Mouse (Mus musculus) midbrain, embryonic 13.5 days (tissue): ENCODE results near the gene Dio1. TPM values are rescaled to one million over a fixed set of nuclear protein-coding genes. Genes with fewer than 3 reads are reported as not detected.

Experiments
- ATAC-seq: fragments of 200-750 bp; cut with Nextera tagmentation; 2 replicates; pipeline ENCODE4 v1.8.0; 2017; ENCODE audit warnings: mild to moderate bottlenecking, moderate TSS enrichment, moderate library complexity
- H3K27ac ChIP-seq: fragments of 300-500 bp; sonication (generic); 2 replicates; pipeline ENCODE4 v1.5.1; 2015; ENCODE audit warnings: inconsistent platforms, mild to moderate bottlenecking, moderate library complexity
- H3K27me3 ChIP-seq: fragments of 300-500 bp; sonication (generic); 2 replicates; pipeline ENCODE4 v1.6.1; 2015; ENCODE audit warnings: mild to moderate bottlenecking, inconsistent platforms
- H3K36me3 ChIP-seq: fragments of 300-500 bp; sonication (generic); 2 replicates; pipeline ENCODE4 v1.6.1; 2015; ENCODE audit warnings: mild to moderate bottlenecking, inconsistent platforms
- H3K4me1 ChIP-seq: fragments of 300-500 bp; sonication (generic); replicated peaks from 2 replicates; pipeline ENCODE4 v1.6.1; 2015; ENCODE audit warnings: inconsistent platforms
- H3K4me2 ChIP-seq: fragments of 300-500 bp; sonication (generic); replicated peaks from 2 replicates; pipeline ENCODE4 v1.6.1; 2015; ENCODE audit warnings: moderate library complexity, mild to moderate bottlenecking, inconsistent platforms
- H3K4me3 ChIP-seq: fragments of 300-500 bp; sonication (generic); replicated peaks from 2 replicates; pipeline ENCODE4 v1.5.1; 2015; ENCODE audit warnings: mild to moderate bottlenecking, inconsistent platforms
- H3K9ac ChIP-seq: fragments of 300-500 bp; sonication (generic); replicated peaks from 2 replicates; pipeline ENCODE4 v1.6.1; 2015; ENCODE audit warnings: mild to moderate bottlenecking, inconsistent platforms
- H3K9me3 ChIP-seq: fragments of 300-500 bp; sonication (generic); 2 replicates; pipeline ENCODE4 v1.6.1; 2016; ENCODE audit warnings: mild to moderate bottlenecking, inconsistent platforms
- WGBS: fragments of 180-500 bp; shearing (Covaris S2); methylation state at CpG from one replicate; pipeline ENCODE4 v1.1.7; 2015; 5-methylcytosine and 5-hydroxymethylcytosine counted together
- polyA plus RNA-seq: library from polyadenylated mRNA; unstranded; fragments of >200 nt; fragmentation: Nextera tagmentation; extraction: Ambion mirVana; gene quantifications from 2 replicates; pipeline ENCODE4 v1.2.1, GENCODE M21; 2015

Gene Dio1
- 0.13 TPM in 1 of 2 replicates, not detected in the other for polyA plus RNA-seq

DNA sequence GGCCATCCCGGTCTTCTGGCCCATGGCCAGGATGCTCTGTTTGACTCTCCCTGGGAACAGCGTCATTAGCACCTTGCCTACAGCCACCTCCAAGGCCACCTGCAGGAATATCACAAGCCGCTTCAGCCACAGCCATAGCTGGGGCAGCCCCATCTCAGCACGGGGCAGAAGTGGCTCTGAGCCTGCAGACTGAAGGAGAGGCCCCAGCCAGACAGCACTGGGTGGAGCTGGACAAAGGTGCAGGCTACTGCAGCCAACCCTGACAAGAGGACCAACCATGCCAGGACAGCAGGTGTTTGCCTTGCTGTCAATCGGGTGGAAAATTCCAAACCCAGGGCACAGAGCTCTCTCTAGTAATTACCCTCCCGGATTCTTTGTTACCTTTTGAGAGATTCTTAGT, at the start of gene Dio1:
TSS of gene Dio1 (minus strand) at position 204 of the 400 bp plus-strand sequence.
- no peaks in the 10 kb centered on the region for H3K4me1 ChIP-seq

DNA sequence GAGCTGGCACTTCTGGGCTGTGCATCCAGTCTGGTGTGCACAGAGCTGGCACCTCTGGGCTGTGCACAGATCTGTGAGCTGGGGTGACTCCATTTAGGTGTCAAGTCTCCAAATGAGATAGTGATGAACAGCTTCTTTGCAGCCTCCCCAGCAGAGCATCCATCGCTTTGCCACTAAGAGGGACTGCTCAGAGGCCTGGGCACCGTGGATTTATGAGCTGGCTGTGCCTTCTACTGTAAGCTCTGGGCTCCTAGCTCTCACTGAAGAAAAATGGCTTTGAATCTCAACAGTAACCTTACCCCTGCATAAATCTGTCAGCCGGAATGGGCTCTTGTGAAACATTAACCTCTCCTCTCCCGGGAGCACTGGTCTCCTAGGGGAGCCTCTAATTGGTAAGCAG, 47.6 kb upstream of the Dio1 start:
- Histone ChIP-seq H3K9me3 (no peaks in the 10 kb centered on the region), H3K9ac (no peak overlapping the region), H3K4me2 (no peak overlapping the region), H3K4me3 (no peak overlapping the region), H3K27ac (no peak overlapping the region), H3K4me1 (no peaks in the 10 kb centered on the region), H3K36me3 (peaks cover 24% of the 10 kb centered on the region), H3K27me3 (no peaks in the 10 kb centered on the region)
- ATAC-seq: no peak
- WGBS: 69% methylated on average over 4 of the region's 4 CpGs

More for the DNA sequence above, at the start of gene Dio1:
- Histone ChIP-seq H3K27ac (no peak within 1 kb of the TSS), H3K4me3 (no peak within 1 kb of the TSS), H3K9ac (no peak within 1 kb of the TSS), H3K4me2 (no peak within 1 kb of the TSS), H3K27me3 (no peaks in the 10 kb centered on the region), H3K9me3 (no peaks in the 10 kb centered on the region), H3K36me3 (no peaks in the 10 kb centered on the region)
- ATAC-seq: no peak
- 77% methylated on average over 6 of the region's 6 CpGs for WGBS

DNA sequence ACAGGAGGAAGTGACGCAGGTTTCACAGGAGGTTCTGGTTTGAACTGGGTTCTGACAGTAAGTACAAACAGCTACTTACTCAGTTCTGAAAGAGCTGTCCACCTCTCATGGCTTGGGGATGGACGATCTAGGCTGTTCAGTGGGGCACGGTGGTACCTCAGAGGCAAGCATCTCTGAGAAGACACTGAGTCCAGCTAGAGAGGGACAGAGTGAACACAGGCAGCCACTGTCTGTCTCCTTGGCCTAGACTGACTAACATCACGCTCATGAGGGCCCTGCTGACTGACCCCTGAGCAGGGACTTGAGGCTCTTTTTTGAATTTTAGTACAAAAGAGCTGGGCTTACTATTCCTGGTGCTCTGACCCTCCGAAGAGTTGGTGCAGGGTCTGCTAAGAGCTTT, 47.2 kb upstream of the Dio1 start:
- ATAC-seq: no peak
- no peak overlapping the region for H3K4me2 ChIP-seq
- WGBS: 90% methylated on average over 5 of the region's 5 CpGs
- H3K9ac ChIP-seq: no peak overlapping the region
- no peak overlapping the region for H3K4me3 ChIP-seq
- no peak overlapping the region for H3K27ac ChIP-seq
- no peaks in the 10 kb centered on the region for H3K9me3 ChIP-seq
- no peaks in the 10 kb centered on the region for H3K27me3 ChIP-seq
- peaks cover 23% of the 10 kb centered on the region for H3K36me3 ChIP-seq
- peaks cover under 1% of the 10 kb centered on the region for H3K4me1 ChIP-seq

DNA sequence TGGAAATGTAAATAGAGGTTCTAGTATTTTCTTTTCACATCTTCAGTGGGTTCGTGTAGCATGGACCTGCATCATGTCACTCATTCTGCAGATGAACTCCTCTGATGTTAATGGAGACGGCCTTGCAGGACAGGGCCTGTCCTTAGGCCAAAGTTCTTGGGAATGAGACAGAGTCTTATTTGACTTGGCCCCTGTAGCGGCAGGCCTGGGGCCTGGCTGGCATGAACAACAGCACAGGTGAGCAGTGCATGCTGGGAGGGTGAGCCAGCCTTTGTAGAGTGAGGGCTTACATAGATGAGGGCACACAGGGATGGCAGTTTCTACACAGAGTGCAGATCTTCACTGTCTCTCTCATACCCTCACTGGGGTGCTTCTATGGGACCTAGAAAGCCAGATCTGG, 46.6 kb upstream of the Dio1 start:
- H3K4me3 ChIP-seq: no peak overlapping the region
- no peaks in the 10 kb centered on the region for H3K9me3 ChIP-seq
- no peak overlapping the region for H3K4me2 ChIP-seq
- ATAC-seq: no peak
- WGBS: 88% methylated on average over 3 of the region's 3 CpGs
- no peaks in the 10 kb centered on the region for H3K27me3 ChIP-seq
- H3K9ac ChIP-seq: no peak overlapping the region
- no peak overlapping the region for H3K27ac ChIP-seq
- peaks cover 5% of the 10 kb centered on the region for H3K4me1 ChIP-seq
- peaks cover 22% of the 10 kb centered on the region for H3K36me3 ChIP-seq

DNA sequence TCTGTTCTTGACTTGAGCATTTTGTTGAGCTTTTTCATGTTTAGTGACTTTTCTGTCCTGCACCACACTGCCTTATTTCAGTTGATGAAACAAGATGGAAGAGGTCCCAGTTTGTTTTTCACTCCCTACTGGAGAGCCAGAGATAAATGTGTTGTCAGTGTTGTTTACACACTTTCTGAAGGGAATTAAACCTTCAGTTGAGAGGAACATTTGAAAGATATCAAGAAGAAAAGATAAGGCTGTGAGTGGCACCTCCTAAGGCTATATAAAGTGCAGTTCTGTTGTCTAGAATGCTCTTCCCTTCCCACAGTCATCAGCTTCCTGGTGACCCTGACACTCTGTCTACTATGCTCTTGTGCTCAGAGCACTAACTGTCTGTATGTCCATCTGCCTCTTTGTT, 44.4 kb upstream of the Dio1 start:
- no peak overlapping the region for H3K27ac ChIP-seq
- no peak overlapping the region for H3K9ac ChIP-seq
- H3K4me2 ChIP-seq: no peak overlapping the region
- no peak overlapping the region for H3K4me3 ChIP-seq
- H3K36me3 ChIP-seq: peaks cover 22% of the 10 kb centered on the region
- no peak for ATAC-seq
- no peaks in the 10 kb centered on the region for H3K27me3 ChIP-seq
- no peaks in the 10 kb centered on the region for H3K9me3 ChIP-seq
- H3K4me1 ChIP-seq: peaks cover 11% of the 10 kb centered on the region

DNA sequence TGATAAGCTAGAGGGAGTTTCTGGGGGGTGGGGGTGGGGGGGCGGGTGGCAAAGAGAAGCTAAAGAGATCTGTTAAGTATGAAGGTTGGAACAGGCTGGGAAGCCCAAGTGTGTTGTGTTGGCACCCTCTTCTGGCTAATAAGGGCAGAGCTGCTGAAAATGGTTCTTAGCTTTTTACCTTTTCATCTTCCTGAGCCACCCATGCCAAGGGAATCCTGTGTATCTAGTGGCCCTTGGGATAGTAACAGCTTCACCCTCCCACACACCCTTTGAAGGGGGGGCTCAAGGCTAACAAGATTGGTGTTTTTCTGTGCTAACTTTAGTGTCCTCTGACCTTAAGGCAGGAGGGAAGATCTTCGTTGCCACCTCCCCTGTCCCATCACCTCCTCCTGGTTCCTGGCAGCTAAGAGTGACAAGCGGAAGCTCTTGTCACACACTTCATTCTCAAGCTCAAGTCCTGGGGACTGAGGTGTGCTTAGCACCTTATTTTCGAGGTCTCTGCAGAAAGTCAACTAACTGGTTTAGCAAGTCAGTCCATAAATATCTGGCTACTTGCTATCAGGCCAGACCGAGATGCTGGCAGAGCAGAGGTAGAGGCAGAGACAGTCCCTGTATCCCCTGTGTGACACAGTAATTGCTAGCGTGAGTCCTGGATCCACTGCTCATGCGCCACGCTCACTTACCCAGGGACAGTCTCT, 42.5 kb upstream of the Dio1 start:
- H3K36me3 ChIP-seq: peaks cover 36% of the 10 kb centered on the region
- WGBS: 75% methylated on average over 8 of the region's 8 CpGs
- no peak overlapping the region for H3K4me2 ChIP-seq
- ATAC-seq: peak; percentile 34; the same call in 1 of the 2 replicates
- no peak overlapping the region for H3K9ac ChIP-seq
- H3K27me3 ChIP-seq: no peaks in the 10 kb centered on the region
- no peak overlapping the region for H3K4me3 ChIP-seq
- no peaks in the 10 kb centered on the region for H3K9me3 ChIP-seq
- H3K27ac ChIP-seq: no peak overlapping the region
- peaks cover 11% of the 10 kb centered on the region for H3K4me1 ChIP-seq

DNA sequence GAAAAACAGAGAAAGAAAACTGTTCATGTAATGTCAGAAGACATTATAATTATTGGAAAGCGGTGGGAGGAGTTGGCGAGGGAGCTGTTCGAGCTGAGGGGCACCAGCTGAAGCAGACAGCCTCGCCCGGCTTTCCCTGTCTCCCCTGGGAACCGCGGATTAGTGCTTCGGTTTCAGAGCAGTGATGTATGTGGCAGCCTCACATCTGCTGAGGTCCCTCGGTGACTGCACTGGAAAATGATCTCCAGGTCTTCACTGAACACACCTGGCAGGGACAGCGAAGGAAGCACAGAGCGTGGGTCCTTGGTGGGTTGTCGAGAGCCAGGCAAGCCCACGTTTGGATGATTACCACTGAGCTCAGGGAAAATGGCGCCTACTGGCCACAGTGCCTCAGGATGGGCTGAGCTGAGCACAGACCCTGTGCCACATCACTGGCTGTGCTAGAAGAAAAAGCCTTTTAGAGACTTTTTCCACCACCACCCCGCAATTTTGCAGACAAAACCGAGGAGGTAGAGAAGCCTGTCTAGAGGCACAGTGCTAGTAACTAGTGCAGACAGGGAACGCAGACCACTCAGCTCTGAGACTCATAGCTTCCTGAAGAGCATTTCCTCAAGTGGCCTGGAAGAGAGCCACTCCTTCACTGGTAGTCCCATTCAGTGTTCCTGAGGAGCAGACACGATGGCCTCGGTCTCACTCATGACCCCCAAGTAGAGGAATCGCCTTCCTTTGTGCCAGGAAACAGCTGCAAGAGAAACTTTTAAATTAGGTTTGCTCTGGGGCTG, 41.8 kb upstream of the Dio1 start:
- Histone ChIP-seq H3K4me3 (no peak overlapping the region), H3K4me2 (no peak overlapping the region), H3K27ac (peak overlapping the region; percentile 30; the same call in 1 of the 2 replicates), H3K9ac (peak overlapping the region; percentile 39), H3K9me3 (no peaks in the 10 kb centered on the region), H3K27me3 (no peaks in the 10 kb centered on the region), H3K4me1 (peaks cover 11% of the 10 kb centered on the region), H3K36me3 (peaks cover 36% of the 10 kb centered on the region)
- ATAC-seq: peak; percentile 55
- 63% methylated on average over 20 of the region's 20 CpGs for WGBS

DNA sequence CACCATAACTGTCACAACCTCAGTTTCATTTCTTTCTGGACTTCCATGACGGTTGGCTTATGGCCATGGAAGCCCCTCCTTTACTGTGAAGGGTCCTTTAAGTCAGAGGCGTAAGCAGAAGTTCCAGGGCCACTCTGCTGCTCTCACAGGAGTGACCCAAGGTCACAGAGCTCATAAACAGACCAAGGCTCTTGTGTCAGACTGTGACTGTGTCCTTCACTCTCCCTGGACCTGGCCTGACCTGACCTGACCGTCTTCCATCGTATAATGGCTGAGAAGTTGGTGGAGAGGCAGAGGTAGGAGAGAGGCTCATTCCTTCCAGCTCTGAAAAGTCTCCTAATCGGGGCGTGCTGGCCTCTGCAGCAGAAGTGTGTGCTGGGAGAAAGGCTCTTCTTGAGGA, 40.3 kb upstream of the Dio1 start:
- Histone ChIP-seq H3K4me3 (no peak overlapping the region), H3K4me1 (peaks cover 11% of the 10 kb centered on the region), H3K4me2 (no peak overlapping the region), H3K36me3 (peaks cover 36% of the 10 kb centered on the region), H3K9ac (no peak overlapping the region), H3K27ac (no peak overlapping the region), H3K27me3 (no peaks in the 10 kb centered on the region), H3K9me3 (no peaks in the 10 kb centered on the region)
- no peak for ATAC-seq
- WGBS: 87% methylated on average over 6 of the region's 6 CpGs

DNA sequence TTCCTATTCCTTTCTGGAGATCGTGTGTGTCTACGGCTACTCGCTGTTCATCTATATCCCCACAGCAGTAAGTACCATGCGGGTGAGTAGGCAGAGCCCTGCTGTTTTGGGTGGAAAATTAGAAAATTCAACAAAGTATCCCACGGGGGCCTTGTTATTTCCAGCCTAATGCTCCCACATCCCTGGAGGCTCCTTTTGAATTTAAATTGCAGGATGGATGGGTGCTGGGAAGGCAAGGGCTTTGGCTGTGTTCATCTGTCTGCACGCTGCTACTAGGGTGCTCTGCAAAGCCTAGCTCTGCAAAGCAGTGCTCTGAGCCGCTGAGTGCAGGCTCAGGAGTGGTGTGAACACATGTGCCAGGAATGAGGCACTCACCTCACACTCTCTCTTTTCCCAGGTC, 37.6 kb upstream of the Dio1 start:
- 81% methylated on average over 7 of the region's 7 CpGs for WGBS
- no peak for ATAC-seq
- Histone ChIP-seq H3K27ac (no peak overlapping the region), H3K9ac (no peak overlapping the region), H3K4me2 (no peak overlapping the region), H3K36me3 (peaks cover 18% of the 10 kb centered on the region; the same call in 1 of the 2 replicates), H3K4me3 (no peak overlapping the region), H3K4me1 (peaks cover 19% of the 10 kb centered on the region), H3K27me3 (no peaks in the 10 kb centered on the region), H3K9me3 (no peaks in the 10 kb centered on the region)

DNA sequence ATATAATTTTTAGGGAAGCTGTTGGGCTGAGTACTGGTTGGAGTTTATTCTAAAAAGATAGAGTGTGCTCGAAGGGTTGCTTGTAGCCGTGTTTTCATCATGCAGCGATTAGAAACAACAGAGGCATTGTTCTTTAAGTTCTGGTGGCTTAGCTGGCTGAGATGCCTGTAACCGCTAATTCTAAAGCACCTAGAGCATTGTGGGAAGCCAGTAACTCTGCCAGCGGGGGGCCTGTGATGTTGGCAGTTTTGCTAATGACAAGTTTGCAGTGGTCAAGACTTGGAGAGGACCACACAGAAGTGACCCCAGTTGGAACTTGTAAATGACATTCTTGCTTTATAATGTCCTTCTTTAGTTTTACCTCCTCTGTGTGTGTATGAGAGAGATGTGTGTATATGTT, 34.4 kb upstream of the Dio1 start:
- H3K4me2 ChIP-seq: no peak overlapping the region
- H3K4me1 ChIP-seq: peaks cover 8% of the 10 kb centered on the region
- ATAC-seq: no peak
- no peak overlapping the region for H3K9ac ChIP-seq
- 41% methylated on average over 5 of the region's 5 CpGs for WGBS
- no peaks in the 10 kb centered on the region for H3K27me3 ChIP-seq
- H3K4me3 ChIP-seq: no peak overlapping the region
- no peaks in the 10 kb centered on the region for H3K9me3 ChIP-seq
- peaks cover 22% of the 10 kb centered on the region; the same call in 1 of the 2 replicates for H3K36me3 ChIP-seq
- H3K27ac ChIP-seq: no peak overlapping the region

DNA sequence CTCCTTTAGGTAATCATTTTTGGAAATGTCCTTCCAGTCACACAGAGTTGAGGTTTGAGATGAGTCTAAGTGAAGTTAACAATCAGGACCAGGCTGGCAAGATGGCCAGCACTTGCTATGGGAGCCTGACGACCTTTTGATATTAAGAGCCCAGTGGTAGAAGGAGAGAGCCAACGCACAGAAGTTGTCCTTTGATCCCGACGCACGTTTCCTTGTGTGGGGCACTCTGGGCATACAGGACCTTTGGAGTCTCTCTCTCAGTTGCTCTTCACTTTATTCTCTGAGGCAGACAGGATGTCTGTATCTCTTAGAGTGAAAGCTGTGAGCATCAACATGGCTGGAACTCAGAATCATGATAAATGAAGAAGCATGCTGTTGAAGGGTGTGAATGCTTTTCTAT, 30.5 kb upstream of the Dio1 start:
- H3K36me3 ChIP-seq: 0 out of 2 replicates have a peak, but pooled peaks cover 10% of the 10 kb centered on the region
- no peak overlapping the region for H3K9ac ChIP-seq
- no peaks in the 10 kb centered on the region for H3K27me3 ChIP-seq
- no peak overlapping the region for H3K4me3 ChIP-seq
- 93% methylated on average over 5 of the region's 5 CpGs for WGBS
- no peak overlapping the region for H3K4me2 ChIP-seq
- H3K9me3 ChIP-seq: peaks cover 3% of the 10 kb centered on the region; the same call in 1 of the 2 replicates
- peaks cover 8% of the 10 kb centered on the region for H3K4me1 ChIP-seq
- H3K27ac ChIP-seq: no peak overlapping the region
- ATAC-seq: no peak

DNA sequence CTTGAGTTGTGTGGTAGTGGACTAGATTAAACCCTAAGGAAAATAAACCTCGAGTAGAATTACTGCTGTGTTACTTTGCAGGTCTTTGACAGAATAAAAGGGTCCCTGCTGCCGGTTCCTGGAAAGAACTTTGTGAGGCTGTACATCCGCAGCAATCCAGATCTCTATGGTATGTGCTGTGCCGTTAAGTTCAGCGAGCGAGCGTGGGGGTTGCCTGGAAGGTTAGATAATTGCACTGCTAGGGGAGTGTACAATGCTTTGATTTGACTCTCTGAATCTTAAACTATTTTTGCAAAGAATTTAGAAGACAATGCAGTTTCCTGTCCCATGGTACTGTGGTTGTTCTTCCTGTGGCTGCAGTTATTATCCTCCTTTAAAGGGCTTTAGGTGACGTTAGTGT, 29.4 kb upstream of the Dio1 start:
- H3K27me3 ChIP-seq: no peaks in the 10 kb centered on the region
- no peak overlapping the region for H3K27ac ChIP-seq
- H3K9ac ChIP-seq: no peak overlapping the region
- H3K4me3 ChIP-seq: no peak overlapping the region
- 0 out of 2 replicates have a peak, but pooled peaks cover 10% of the 10 kb centered on the region for H3K36me3 ChIP-seq
- peaks cover 5% of the 10 kb centered on the region for H3K4me1 ChIP-seq
- H3K4me2 ChIP-seq: no peak overlapping the region
- peaks cover 3% of the 10 kb centered on the region; the same call in 1 of the 2 replicates for H3K9me3 ChIP-seq
- WGBS: 86% methylated on average over 8 of the region's 8 CpGs
- ATAC-seq: no peak
